Mouse (Mus musculus): Measurements from ENCODE around the gene Lsamp. TPM values are rescaled to one million over a fixed set of nuclear protein-coding genes. Genes with fewer than 3 reads are reported as not detected.
A peak's percentile ranks its signal among the peaks of the same experiment; 100 is the strongest.

The Lsamp gene
- total RNA-seq, 2 experiments from 2014 or later: 1.4 TPM

GRCm38 (mm10) chr16:41675774-41676173 is 1691.6 kb downstream of the Lsamp start:
- DNase-seq: peak in 1 of 2 experiments; percentile 9
- intact Hi-C loops (cut with DNase I): no loop called here

DNA sequence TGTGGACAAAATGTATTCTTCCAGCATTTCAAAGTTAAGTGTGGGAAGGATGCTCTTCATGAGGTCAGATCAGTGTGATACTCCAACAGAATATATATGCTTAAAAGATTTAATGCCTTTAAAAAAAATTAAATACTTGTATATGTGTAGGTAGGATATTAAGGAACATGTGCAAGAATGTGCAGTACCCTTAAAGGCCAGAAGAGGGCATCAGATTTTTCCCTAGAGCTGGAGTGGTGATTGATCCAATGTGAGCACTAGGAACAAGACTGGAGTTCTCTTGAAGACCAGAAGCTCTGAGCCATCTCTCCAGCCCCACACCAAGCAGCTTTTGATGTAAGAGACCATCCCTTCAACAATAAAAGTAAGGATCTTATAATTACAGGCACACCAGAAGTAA is 1708.3 kb downstream of the Lsamp start:
- intact Hi-C loops (cut with DNase I): loop anchor here (5.0 kb wide), 1 partner anchor 145 kb away; no protein-coding TSS in a partner anchor
- DNase-seq: peak in 1 of 2 experiments; percentile 6

DNA sequence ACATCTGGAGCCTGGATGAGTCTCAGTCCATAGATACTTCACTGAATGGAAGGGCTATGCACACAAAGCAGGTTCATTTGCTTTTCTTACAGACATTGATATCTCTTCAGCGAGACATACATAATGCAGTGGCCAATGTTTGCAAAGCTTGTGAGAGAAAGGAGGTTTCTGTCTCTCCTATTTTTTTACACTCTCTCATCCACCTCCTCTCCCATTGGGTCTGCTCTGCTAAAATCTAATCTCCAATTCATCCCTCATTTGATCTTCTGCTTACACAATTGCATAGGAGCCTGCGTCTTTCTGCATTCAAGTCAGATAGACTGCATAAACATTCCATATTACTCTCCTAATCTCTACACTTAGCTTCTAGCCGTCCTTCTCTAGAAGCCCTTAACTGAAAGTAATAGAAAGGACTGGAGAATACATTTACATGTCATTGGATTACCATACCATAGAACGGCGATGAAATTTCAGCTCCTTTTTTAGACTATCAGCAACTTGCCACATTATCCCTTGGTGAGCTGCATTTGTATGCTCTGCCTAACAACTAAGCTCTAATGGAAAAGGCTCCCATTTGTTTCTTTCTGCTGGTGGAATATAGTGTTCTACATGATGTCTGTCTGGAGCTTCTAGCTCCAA is 1717.7 kb downstream of the Lsamp start:
- intact Hi-C loops (cut with DNase I): no loop called here
- DNase-seq: no peak

DNA sequence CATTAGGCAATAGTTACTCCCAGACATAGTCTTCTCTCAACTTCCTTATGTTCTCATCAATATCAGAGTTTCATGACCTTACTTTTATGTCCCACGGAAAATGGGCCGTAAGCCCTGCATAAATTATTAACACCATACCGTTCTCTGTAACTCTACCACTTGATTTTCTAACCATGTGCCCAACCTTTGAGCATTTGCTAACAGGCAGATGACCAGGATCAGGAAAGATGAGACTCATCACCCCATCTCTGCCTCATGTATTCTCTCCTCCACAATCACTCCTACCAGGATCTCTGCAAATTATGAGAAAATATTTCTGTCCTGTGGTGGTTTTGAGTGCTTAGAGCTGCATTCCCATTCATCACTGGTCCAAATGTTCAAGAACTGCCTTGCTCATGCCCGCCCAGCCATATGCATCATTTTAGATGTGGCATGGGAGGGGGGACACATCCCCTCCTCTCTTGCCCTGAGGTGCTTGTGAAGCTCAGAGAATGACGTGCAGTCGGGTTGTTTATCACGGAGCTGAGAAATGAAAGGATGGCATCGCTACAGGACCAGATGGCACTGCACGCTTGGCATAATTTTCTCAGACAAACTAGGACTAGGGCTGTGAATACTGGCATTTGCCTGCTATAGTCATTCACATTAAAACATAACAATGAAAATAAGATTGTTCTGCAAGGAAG is 1744.9 kb downstream of the Lsamp start:
- DNase-seq: no peak
- intact Hi-C loops (cut with DNase I): no loop called here

GRCm38 (mm10) chr16:41729911-41730310 is 1745.8 kb downstream of the Lsamp start:
- no peak for DNase-seq
- intact Hi-C loops (cut with DNase I): no loop called here

- intact Hi-C loops (cut with DNase I): no loop called here
- peak; percentile 69 to 77 for DNase-seq
These were observed 1760.9 kb downstream of the Lsamp start for GRCm38 (mm10) chr16:41745037-41745436.

- intact Hi-C loops (cut with DNase I): no loop called here
- DNase-seq: no peak
These were observed 1762.2 kb downstream of the Lsamp start for GRCm38 (mm10) chr16:41746235-41746911.

GRCm38 (mm10) chr16:41747874-41748273 is 1763.7 kb downstream of the Lsamp start:
- no peak for DNase-seq
- intact Hi-C loops (cut with DNase I): no loop called here

DNA sequence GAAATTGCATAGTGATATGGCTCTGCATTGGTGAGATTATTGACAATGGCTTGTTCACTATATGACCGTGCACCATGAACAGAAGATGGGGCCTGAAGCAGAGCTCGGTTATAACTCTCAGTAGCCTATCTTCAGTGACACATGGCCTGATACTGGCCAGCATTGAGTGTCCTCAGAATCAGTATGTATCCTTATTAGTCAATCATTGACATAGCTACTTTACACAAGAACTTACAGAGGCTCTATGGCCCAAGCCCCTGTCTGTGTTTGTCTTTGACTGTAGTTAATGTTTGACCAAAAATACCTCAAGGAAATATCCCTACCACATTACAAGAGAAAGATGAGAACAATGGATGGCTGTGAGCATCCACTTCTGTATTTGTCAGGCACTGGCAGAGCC is 1764.6 kb downstream of the Lsamp start:
- intact Hi-C loops (cut with DNase I): no loop called here
- no peak for DNase-seq

DNA sequence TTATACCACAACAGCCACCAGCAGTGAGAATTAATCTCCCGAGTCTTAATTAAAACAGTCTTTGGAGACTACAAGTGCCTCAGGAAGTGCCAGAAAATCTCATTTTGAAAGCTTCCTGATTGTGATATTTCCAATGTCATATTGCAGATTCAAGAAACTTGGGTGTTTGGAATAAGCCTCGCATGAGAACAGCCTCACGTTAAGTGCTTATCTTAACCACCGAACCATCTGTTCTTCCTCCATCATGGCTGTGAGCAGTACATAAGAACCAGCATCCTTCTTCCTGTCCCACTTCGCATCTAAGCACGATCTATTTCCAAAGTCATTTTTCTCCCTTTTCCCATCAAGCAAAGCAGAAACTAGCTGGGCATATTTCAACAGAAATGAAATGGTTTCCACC is 1780.1 kb downstream of the Lsamp start:
- DNase-seq: no peak
- intact Hi-C loops (cut with DNase I): no loop called here

- no peak for DNase-seq
- intact Hi-C loops (cut with DNase I): no loop called here
These were observed 1787.4 kb downstream of the Lsamp start for GRCm38 (mm10) chr16:41771427-41772125.

- intact Hi-C loops (cut with DNase I): no loop called here
- DNase-seq: peak; percentile 31 to 42
These were observed 1793.4 kb downstream of the Lsamp start for GRCm38 (mm10) chr16:41777586-41777985.

DNA sequence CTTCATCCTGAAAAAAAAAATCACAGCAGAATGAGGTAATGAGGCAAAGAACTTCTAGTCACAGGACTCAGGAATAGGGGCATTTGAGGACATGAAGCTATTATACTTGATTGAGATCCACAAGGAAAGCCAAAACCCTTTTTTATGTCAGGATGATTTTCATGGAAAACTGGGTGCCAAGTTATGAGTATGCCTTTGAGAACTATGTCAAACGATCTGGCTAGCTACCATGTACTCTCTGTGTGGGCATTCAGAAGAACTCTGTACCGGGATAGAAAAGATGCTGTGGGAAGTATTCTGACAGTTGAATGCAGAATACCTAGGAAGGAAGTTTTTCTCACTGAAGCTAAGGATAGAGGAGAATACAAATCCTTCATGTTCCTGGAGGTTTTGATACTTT is 1801.4 kb downstream of the Lsamp start:
- intact Hi-C loops (cut with DNase I): no loop called here
- DNase-seq: peak in 1 of 2 experiments; percentile 8

DNA sequence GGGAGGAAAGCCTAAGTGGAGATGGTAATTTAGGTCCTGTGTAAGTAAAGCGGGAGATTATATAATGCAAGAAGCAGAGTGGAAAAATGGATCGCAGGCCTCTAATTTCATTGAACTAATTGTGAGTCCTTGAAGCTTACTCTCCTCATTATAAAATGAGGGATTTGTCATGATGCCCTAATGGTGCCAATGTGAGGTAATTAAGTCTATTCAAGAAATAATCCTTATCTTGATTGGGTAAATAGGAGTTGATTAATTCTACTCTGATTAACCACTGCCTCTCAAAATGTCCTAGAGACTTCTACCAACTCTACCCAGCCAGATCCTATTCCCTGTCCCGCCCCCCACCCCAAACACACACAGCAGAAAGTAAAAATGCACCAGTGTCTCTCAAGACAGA is 1802.5 kb downstream of the Lsamp start:
- no peak for DNase-seq
- intact Hi-C loops (cut with DNase I): no loop called here

GRCm38 (mm10) chr16:41787146-41787545 is 1803.0 kb downstream of the Lsamp start:
- intact Hi-C loops (cut with DNase I): no loop called here
- no peak for DNase-seq

- intact Hi-C loops (cut with DNase I): no loop called here
- DNase-seq: no peak
These were observed 1805.9 kb downstream of the Lsamp start for GRCm38 (mm10) chr16:41790016-41790415.

GRCm38 (mm10) chr16:41820369-41820768 is 1836.2 kb downstream of the Lsamp start:
- intact Hi-C loops (cut with DNase I): no loop called here
- DNase-seq: no peak

DNA sequence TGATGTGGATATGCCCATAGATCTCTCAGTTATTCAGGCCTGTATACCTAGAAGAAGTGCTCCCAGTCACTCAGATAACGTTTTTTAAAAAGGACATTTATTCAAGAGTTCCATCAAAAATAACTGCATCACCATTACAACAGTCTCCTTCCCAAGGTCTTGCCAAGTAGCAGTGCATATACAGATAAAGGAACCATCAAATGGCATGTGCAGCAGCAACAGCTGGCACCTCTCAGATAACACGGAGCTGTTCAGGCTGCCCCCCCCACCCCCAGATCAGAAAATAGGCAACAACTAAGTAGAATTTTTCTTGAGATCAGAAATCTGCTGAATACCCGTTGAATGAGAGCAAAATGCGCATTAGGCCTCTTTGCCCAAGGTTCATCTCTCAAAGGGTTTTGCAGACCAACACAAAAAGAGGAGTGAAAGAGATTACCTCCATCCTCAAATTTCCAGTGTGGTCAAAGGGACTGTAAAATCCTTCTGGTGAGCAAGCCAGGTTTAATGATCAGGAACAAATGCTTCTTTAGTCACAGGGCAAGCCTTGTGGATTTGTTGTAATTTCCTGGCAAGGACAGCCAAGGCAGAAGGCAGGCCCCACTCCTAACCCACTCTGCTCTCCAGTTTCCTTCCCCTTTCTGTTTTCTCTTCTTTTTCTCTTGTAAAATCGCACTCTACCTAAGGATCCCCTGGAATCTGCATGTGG is 1842.9 kb downstream of the Lsamp start:
- intact Hi-C loops (cut with DNase I): no loop called here
- no peak for DNase-seq

GRCm38 (mm10) chr16:41827605-41827948 is 1843.4 kb downstream of the Lsamp start:
- intact Hi-C loops (cut with DNase I): no loop called here
- no peak for DNase-seq

GRCm38 (mm10) chr16:41834637-41835036 is 1850.5 kb downstream of the Lsamp start:
- intact Hi-C loops (cut with DNase I): loop anchor here (5.0 to 10.0 kb wide), 2 partner anchors 142 to 310 kb away; no protein-coding TSS in a partner anchor
- DNase-seq: no peak

Measured in heart, postnatal 14 days (tissue).